Mouse (Mus musculus): ENCODE data around the gene Fbxl7.

- TF ChIP-seq CTCF (IDR thresholded peaks at IDR 0.05; ENCODE audit: low read depth, low read length): no peak
- no peak for TF ChIP-seq POLR2A (IDR thresholded peaks at IDR 0.05; ENCODE audit: borderline replicate concordance, low read depth, low read length)
Observed at GRCm38 (mm10) chr15:26779129-26779528, 116.3 kb downstream of the Fbxl7 start.

Measured in bone marrow macrophage, adult 2 months (primary cell).